In genomic region chr2:117250001-117250510, GRCm38 (mm10) we compare ENCODE assay signal across 8 mouse cellular contexts. TPM values are rescaled to one million over a fixed set of nuclear protein-coding genes. Genes with fewer than 3 reads are reported as not detected.
DNase-seq lines count a peak whose midpoint lies in the region; ATAC-seq and TF ChIP-seq lines count a peak whose summit lies in the region.

No protein-coding gene starts in this region.

- no peak for DNase-seq in lung, postnatal 10 days
- peak; percentile 26 for DNase-seq in c-Kit-positive CD71-negative TER-119-negative erythroid progenitor cells, embryonic 14.5 days (ENCODE audit: low read depth)
- peak; percentile 29 for DNase-seq in limb, embryonic 14.5 days (ENCODE audit: low spot score)
- DNase-seq in embryo, embryonic 11 days = no peak
- DNase-seq in left cerebral cortex, adult 8-10 months (ENCODE audit: low spot score in 2 of 2) = no peak

- no peaks in the 10 kb centered on the region for H3K9me3 ChIP-seq in lung, embryonic 15.5 days
- H3K9me3 ChIP-seq in forebrain, embryonic 16.5 days (ENCODE audit: control insufficient read depth, low read length) = no peaks in the 10 kb centered on the region
- no peaks in the 10 kb centered on the region for H3K9me3 ChIP-seq in limb, embryonic 14.5 days (ENCODE audit: control insufficient read depth, low read length)

- 0% methylated on average over 22 of the region's 24 CpGs for WGBS in lung, embryonic 15.5 days
- 0% methylated on average over 24 of the region's 24 CpGs for WGBS in forebrain, embryonic 16.5 days
- under 1% methylated on average over 16 of the region's 24 CpGs for WGBS in limb, embryonic 14.5 days
- WGBS in olfactory bulb, adult 2 months = under 1% methylated on average over 24 of the region's 24 CpGs

- ATAC-seq in lung, embryonic 15.5 days (ENCODE audit: borderline replicate concordance, extremely low read depth, low FRiP score, low TSS enrichment) = peak; percentile 66
- peak; percentile 71 for ATAC-seq in forebrain, embryonic 16.5 days
- ATAC-seq in limb, embryonic 14.5 days (ENCODE audit: low FRiP score, low read depth) = peak; percentile 53

- H3K9ac ChIP-seq in lung, embryonic 15.5 days = peak overlapping the region; percentile 93
- peak overlapping the region; percentile 86 for H3K9ac ChIP-seq in forebrain, embryonic 16.5 days (replicated peaks; ENCODE audit: low read depth, low read length)
- peak overlapping the region; percentile 93 for H3K9ac ChIP-seq in limb, embryonic 14.5 days (ENCODE audit: low read depth, low read length, severe bottlenecking)

- H3K36me3 ChIP-seq in lung, embryonic 15.5 days = no peaks in the 10 kb centered on the region
- H3K36me3 ChIP-seq in forebrain, embryonic 16.5 days (ENCODE audit: control insufficient read depth, insufficient read depth) = no peaks in the 10 kb centered on the region
- no peaks in the 10 kb centered on the region for H3K36me3 ChIP-seq in limb, embryonic 14.5 days (ENCODE audit: control insufficient read depth, insufficient read depth, low read length)

- H3K27me3 ChIP-seq in lung, embryonic 15.5 days = no peaks in the 10 kb centered on the region
- H3K27me3 ChIP-seq in forebrain, embryonic 16.5 days (replicated peaks; ENCODE audit: control insufficient read depth, insufficient read depth, low read length) = no peaks in the 10 kb centered on the region
- H3K27me3 ChIP-seq in limb, embryonic 14.5 days (ENCODE audit: control insufficient read depth, insufficient read depth, low read length) = no peaks in the 10 kb centered on the region

- H3K4me1 ChIP-seq in lung, embryonic 15.5 days = peaks cover 13% of the 10 kb centered on the region
- peaks cover 11% of the 10 kb centered on the region for H3K4me1 ChIP-seq in forebrain, embryonic 16.5 days (replicated peaks; ENCODE audit: control insufficient read depth, insufficient read depth, low read length)
- peaks cover 2% of the 10 kb centered on the region; the same call in 1 of the 2 replicates for H3K4me1 ChIP-seq in limb, embryonic 14.5 days (ENCODE audit: control insufficient read depth, insufficient read depth, low read length)
- peaks cover 5% of the 10 kb centered on the region; the same call in 1 of the 2 replicates for H3K4me1 ChIP-seq in olfactory bulb, adult 2 months (ENCODE audit: control insufficient read depth, insufficient read depth, low read length)

- peak overlapping the region; percentile 78 for H3K4me2 ChIP-seq in lung, embryonic 15.5 days
- H3K4me2 ChIP-seq in forebrain, embryonic 16.5 days (ENCODE audit: low read length) = peak overlapping the region; percentile 84
- peak overlapping the region; percentile 65 for H3K4me2 ChIP-seq in limb, embryonic 14.5 days (replicated peaks; ENCODE audit: low read depth, low read length, severe bottlenecking)

- no peak for TF ChIP-seq CTCF in olfactory bulb, adult 2 months (IDR thresholded peaks at IDR 0.05; ENCODE audit: insufficient read depth, low read depth, low read length)

- TF ChIP-seq POLR2A in limb, embryonic 14.5 days (IDR thresholded peaks at IDR 0.05; ENCODE audit: borderline replicate concordance, extremely low read depth, insufficient read depth, insufficient read length) = no peak
- no peak; the same call in 1 of the 2 replicates for TF ChIP-seq POLR2A in olfactory bulb, adult 2 months (IDR thresholded peaks at IDR 0.05; ENCODE audit: insufficient read depth, low read depth, low read length)

- H3K4me3 ChIP-seq in lung, embryonic 15.5 days = peak overlapping the region; percentile 79
- peak overlapping the region; percentile 61 for H3K4me3 ChIP-seq in forebrain, embryonic 16.5 days (replicated peaks; ENCODE audit: low read length)
- H3K4me3 ChIP-seq in limb, embryonic 14.5 days (replicated peaks; ENCODE audit: low read length) = peak overlapping the region; percentile 83
- H3K4me3 ChIP-seq in olfactory bulb, adult 2 months (ENCODE audit: insufficient read depth, low read depth, low read length) = peak overlapping the region; percentile 94

- peak overlapping the region; percentile 85 for H3K27ac ChIP-seq in lung, embryonic 15.5 days
- peak overlapping the region; percentile 75 for H3K27ac ChIP-seq in forebrain, embryonic 16.5 days (ENCODE audit: low read length)
- H3K27ac ChIP-seq in limb, embryonic 14.5 days (replicated peaks; ENCODE audit: low read depth, low read length) = peak overlapping the region; percentile 89
- 0 out of 2 replicates have a peak overlapping the region, but pooled peaks have one; percentile 84 for H3K27ac ChIP-seq in olfactory bulb, adult 2 months (ENCODE audit: insufficient read depth, low read depth, low read length)

RNA-seq across cellular contexts. Expression of gene Fam98b, which starts 0.5 kb away (rescaled TPM):
- polyA plus RNA-seq in lung, embryonic 15.5 days (2015; fragmentation: Nextera tagmentation; extraction: Ambion mirVana) = 10.0 and 10.6 TPM in 2 replicates
- polyA plus RNA-seq in forebrain, embryonic 16.5 days (2015; fragmentation: Nextera tagmentation; extraction: Ambion mirVana) = 11.0 and 14.7 TPM in 2 replicates
- 20.9 and 36.5 TPM in 2 replicates for polyA plus RNA-seq in limb, embryonic 14.5 days (2012; rRNA removed)
- polyA plus RNA-seq in limb, embryonic 14.5 days (2014; fragmentation: Nextera tagmentation; extraction: Ambion mirVana) = 10.0 and 10.4 TPM in 2 replicates
- not detected in 2 replicates for polyA plus RNA-seq in olfactory bulb, adult 2 months (2012; ENCODE audit: insufficient read depth, insufficient read length, low replicate concordance, missing spikeins)
- 10 to 100 TPM; 47.7 to 55.1 (median 48.9) TPM for total RNA-seq in left cerebral cortex, adult 8-10 months (2022)

Comparison
In these comparisons a context has a peak if more than half of its experiments do, and no peak if none do; other contexts are left out.
1. DNase-seq: peak in c-Kit-positive CD71-negative TER-119-negative erythroid progenitor cells, embryonic 14.5 days (single experiment) and limb, embryonic 14.5 days (single experiment); none in lung, postnatal 10 days (single experiment), embryo, embryonic 11 days (single experiment) and left cerebral cortex, adult 8-10 months (0 of 2).
2. RNA of gene Fam98b, which starts 0.5 kb away (polyA plus RNA-seq): 10.0 to 36.5 TPM in limb, embryonic 14.5 days, 11.0 to 14.7 TPM in forebrain, embryonic 16.5 days and 10.0 to 10.6 TPM in lung, embryonic 15.5 days; not detected in olfactory bulb, adult 2 months; every median in the first group is over 10 times any median in the second.
3. Peak in every context shown above with its lines, with median percentiles within 50 percentile points of each other: ATAC-seq, H3K27ac ChIP-seq, H3K4me2 ChIP-seq, H3K4me3 ChIP-seq and H3K9ac ChIP-seq.